Mouse (Mus musculus) urinary bladder, postnatal 25 days (tissue): ENCODE measurements around the gene Ifi205.
"Not testable (repeated sequence)": the region's sequence is repeated elsewhere in the genome, so short reads cannot be mapped to it uniquely, and the experiment has no call there.

Experiments
- DNase-seq: peaks from one replicate; pipeline ENCODE4 v3.0.0; 2022; ENCODE audit warnings: low spot score

The Ifi205 gene

DNA sequence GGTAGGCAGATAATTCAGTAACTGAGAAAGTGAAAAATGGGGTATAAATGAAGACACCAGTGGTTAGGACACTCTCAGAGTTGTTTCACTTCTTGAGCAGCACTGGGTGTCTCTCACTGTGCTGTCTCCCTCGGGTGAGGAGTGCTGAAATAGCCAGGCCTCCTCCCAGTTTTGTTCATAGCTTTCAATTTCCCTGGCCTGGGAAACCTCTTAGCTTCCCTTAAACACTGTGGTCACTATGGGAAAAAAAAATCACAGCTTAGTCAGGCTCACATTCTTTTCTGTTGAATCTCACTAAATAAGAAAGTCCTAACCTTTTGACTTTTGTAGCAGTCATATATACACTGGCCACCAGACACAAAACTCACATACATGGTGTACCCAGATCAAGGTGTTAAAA, at the start of gene Ifi205:
TSS of gene Ifi205 (minus strand) at position 113 of the 400 bp plus-strand sequence.
- no peak for DNase-seq

DNA sequence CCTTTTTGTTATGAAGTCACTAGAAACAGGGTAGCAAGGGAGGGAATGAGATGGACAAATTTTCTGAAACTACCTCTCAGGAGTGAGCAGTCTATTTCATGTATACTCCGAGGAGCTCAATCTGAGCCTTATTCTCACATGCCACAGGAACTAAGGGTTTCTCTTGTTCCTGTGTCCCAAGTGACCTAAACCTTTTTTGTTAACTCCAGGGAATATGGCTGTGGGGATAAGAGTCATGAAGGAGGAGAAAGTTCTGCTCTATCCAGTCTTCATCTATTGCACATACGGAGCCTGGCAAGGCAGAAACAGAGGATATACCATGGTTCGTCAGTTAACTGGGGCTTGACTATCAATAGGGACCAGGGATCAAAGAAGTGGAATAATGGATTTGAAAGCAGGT, 34.7 kb upstream of the Ifi205 start, which contains the start of gene Olfr430:
TSS of gene Olfr430 (plus strand) at position 301 of the 400 bp plus-strand sequence.
- DNase-seq, result no peak

DNA sequence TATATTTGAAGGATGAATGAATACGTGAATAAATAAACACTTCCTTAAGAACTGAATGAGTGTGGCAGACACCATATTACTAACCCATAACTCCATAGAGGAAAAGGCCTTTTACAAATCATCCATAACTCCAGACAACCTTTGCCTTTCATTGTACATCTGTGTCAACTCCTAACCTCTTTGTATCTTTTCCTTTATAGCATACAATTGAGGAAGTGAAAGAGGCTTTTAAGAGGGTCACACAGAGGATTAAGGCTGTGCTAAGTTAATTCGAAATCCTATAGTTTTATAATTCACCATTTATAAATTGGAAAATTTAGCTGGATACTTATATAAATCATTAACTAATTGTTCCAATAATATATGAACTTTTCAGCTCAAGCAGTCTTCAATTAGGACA, 23.6 kb upstream of the Ifi205 start:
- DNase-seq, result no peak

DNA sequence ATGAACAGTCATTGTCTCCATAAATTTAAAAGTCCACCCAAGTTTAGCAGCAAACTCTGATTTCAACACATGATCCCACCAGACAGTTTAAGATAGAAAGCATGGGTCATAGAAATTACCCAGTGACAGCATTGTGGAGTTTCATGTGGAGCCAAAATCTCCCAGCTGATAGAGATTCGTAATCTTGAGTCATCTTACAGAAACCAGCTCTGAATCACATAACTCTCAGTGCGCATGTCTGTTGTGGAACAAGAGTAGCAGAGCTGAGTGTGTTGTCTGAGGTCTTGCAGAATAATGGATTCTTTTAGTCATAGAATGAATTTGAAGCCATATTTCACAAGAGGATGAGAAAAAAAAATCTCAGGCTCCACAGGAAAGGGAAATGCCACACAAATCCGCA, 21.4 kb upstream of the Ifi205 start:
- no peak for DNase-seq

DNA sequence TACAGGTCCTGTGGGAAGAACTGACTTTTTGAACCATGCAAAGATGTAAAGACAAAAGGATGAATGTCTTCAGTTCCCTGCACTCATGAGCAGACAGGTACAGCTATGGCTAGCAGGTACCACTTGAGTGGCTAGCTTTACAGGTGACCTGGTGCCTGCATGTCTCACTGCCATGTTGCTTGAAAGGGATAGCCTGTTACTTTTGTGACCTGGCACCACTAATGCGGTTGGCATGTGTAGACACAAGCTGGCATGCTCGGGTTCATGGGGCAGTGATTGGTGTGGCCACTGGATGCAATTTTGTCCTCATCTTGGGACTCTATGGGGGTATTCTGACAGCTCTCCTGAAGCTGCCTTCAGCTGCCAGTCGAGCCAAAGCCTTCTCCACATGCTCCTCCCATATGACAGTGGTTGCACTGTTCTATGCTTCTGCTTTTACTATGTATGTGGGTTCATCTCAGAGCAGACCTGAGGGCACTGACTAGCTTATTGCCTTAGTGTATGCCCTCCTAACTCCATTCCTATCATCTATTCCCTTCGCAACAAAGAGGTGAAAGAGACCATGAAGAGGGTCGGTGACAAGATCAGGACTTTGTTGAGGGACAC, 20.4 kb upstream of the Ifi205 start:
- DNase-seq, result no peak

DNA sequence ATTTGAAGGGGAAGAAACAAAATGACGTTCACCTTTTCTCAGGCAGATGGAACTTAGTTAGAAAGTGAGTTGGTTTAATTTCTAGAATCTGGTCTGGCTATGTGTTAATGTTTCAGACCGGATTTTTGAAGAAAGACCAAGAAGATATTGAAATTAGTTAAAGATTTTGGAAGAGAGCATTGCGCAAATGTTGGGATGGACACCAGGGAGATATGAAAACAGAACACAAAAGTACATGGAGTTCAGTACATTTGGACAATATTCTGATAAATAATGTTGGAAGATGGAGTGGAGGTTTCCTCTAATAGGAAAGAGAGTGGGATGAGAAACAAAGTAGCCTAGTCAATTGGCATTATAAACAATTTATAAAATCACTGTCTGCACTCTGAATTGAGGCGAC, 19.9 kb upstream of the Ifi205 start:
- no peak for DNase-seq

DNA sequence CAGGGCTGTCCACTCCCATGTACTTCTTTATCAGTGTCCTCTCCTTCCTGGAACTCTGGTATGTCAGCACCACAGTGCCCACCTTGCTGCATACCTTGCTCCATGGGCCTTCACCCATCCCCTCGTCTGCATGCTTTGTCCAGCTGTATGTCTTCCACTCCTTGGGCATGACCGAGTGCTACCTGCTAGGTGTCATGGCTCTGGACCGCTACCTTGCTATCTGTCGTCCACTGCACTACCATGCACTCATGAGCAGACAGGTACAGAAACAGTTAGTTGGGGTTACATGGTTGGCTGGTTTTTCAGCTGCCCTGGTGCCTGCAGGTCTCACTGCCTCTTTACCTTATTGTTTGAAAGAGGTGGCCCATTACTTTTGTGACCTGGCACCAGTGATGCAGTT, 18.9 kb upstream of the Ifi205 start:
- no peak for DNase-seq

DNA sequence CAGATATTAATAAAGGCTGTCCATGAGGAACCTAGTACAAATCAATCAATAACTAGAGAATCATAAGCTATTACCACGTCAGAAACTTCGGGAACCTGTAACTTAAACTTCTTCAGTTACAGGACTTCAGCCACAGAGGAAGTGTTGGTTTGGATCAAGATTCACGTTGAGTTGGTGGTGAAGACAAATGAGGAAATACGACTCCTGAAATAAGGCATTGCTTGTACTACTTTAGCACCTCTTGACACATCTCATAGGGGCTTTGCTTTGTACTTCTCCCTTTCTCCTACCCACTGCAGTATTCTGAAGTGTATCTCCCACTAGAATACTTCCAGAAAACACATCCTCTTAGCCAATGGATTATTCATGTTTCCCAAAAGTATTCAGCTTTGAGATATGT, 17.7 kb upstream of the Ifi205 start:
- not testable (repeated sequence) for DNase-seq

DNA sequence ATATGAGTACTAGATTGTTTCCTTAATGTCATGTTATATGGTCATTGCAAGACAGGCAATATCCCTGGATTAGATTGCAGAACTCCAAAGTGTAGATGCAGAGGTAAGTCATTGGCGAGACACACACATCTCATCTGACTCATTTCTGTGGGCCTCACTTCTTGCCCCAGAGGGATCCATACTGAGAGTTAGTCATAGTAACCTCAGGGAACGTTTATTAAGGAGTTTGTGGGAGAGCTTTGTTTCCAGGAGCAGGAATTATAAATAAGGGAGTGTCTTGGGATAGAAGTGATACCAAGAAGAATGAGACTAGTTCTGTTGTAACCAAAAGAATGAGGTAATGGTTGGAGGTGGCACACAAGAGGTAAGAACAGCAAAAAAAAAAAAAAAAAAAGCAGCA, 17.3 kb upstream of the Ifi205 start, which contains the start of gene Olfr432:
TSS of gene Olfr432 (plus strand) at position 313 of the 400 bp plus-strand sequence.
- no peak for DNase-seq

DNA sequence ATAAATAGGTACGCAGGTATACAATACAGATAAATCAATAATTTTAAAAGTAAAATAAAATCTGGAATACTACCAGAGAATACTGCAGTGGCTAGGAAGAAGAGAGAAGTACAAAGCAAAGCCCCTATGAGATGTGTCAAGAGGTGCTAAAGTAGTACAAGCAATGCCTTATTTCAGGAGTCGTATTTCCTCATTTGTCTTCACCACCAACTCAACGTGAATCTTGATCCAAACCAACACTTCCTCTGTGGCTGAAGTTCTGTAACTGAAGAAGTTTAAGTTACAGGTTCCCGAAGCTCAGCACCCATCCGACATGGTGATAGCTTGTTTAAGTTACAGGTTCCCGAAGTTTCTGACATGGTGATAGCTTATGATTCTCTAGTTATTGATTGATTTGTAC, 16.6 kb upstream of the Ifi205 start:
- not testable (repeated sequence) for DNase-seq

DNA sequence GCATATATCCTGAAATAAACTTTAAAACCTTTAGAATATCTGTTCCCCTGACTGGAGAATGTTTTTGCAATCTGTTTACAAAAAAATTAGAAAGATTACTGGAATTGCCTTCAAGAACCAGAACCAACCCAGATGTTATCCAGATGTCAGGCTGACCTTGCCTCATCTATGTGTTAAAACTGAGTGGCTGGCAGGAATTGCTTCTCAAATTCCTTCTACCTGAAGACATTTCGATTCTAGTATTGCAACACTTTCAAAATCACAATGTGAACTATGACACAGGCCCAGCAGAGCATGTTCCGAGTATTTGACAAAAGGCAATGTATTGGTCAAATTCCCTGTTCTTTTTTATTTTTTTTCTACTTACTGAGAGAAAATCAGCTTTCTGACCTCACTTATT, 12.8 kb upstream of the Ifi205 start:
- DNase-seq, result no peak

DNA sequence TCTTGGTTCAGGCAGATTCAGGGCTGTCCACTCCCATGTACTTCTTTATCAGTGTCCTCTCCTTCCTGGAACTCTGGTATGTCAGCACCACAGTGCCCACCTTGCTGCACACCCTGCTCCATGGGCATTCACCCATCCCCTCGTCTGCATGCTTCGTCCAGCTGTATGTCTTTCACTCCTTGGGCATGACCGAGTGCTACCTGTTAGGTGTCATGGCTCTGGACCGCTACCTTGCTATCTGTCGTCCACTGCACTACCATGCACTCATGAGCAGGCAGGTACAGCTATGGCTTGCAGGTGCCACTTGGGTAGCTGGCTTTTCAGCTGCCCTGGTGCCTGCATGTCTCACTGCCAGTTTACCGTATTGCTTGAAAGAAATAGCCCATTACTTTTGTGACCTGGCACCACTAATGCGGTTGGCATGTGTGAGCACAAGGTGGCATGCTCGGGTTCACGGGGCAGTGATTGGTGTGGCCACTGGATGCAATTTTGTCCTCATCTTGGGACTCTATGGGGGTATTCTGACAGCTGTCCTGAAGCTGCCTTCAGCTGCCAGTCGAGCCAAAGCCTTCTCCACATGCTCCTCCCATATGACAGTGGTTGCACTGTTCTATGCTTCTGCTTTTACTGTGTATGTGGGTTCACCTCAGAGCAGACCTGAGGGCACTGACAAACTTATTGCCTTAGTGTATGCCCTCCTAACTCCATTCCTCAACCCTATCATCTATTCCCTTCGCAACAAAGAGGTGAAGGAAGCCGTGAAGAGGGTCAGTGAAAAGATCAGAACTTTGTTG, 10.7 kb upstream of the Ifi205 start:
- not testable (repeated sequence) for DNase-seq

DNA sequence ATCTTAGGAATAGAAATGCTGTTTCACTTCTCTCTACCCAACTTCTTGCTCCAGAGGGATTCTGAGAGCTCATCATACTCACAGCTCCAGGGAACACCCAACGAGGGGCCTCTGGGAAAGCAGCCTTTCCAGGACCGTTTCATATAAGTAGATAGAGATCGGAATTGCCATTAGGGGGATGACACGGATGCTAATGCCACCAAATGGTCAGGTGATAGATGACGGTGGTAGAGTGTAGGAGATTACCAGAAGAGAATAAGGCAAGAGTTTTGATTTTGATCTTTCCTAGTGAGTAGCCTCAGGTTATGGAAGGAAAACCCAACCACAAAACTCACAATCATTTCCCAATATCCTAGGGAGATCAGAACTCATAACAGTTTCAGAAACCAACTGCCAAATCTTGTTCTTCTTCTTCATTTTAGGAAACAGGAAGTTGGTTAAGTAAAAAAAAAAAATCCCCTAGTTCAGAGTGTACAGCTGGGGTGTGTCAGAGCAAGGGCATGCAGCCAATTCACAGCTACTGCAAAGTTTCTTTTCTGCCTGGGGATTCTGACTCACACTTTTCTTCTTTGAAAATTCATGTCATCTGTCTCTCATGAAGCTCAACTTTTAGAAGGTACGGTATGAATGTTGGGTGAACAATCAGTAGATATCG, 9.0 kb upstream of the Ifi205 start, which contains the start of gene Olfr433:
TSS of gene Olfr433 (plus strand) at position 183 of the 655 bp plus-strand sequence.
- peak; percentile 48 for DNase-seq

DNA sequence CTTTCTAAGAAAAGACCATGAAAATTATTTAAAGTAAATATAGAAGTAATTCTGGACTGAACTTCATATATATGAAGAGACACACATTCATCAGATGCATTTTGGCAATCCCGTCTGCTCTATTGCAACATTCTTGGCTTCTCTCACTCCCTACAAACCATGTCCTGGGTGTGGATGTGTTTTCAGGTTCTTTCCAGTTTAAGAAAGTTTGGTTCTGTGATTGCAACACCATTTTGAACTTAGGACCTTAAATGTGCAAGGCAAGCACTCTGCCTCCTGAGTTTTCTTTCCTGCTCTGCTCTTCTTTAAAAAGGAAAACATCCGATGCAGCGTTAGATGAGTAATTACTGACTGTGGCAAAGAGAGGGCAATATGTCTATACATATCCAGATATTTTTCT, 6.9 kb upstream of the Ifi205 start:
- DNase-seq, result no peak

DNA sequence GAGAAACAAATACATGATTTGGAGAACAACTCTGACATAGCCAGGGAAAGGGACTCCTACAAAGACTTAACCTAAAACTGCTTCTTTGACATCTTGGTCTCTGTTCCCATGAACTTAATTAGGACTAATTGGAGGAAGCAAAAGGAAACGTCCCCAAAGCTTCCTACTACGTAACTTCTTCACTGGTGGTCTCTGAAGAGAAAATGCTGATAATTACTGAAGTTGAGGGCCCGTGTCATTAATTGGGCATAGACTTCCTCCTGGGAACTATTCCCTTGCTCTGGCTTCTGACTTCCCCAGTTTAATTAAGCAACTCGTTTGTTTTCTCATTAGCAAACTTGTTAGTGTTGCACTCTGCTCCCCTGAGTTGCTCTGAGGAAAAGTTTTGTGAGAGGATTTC, 4.2 kb upstream of the Ifi205 start:
- DNase-seq, result no peak

DNA sequence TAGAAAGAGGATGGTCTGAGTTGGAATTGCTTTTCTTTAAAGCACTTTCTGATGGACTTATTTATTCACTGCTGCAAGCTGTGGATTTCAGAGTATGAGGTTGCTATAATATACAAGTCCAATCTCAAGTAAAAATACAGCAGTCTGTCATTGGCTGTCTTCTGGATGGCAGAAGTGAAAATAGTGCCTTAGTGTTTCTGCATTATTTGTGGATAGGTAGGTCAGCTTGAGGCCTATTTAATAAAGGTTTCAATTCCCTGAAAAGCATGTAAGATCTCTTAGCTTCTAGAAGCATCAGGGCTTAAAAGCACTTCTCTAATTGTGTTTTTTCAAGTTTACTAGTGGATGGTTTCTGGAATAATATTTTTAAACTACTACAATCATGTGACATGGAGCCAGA, 24.6 kb downstream of the Ifi205 start:
- not testable (repeated sequence) for DNase-seq

DNA sequence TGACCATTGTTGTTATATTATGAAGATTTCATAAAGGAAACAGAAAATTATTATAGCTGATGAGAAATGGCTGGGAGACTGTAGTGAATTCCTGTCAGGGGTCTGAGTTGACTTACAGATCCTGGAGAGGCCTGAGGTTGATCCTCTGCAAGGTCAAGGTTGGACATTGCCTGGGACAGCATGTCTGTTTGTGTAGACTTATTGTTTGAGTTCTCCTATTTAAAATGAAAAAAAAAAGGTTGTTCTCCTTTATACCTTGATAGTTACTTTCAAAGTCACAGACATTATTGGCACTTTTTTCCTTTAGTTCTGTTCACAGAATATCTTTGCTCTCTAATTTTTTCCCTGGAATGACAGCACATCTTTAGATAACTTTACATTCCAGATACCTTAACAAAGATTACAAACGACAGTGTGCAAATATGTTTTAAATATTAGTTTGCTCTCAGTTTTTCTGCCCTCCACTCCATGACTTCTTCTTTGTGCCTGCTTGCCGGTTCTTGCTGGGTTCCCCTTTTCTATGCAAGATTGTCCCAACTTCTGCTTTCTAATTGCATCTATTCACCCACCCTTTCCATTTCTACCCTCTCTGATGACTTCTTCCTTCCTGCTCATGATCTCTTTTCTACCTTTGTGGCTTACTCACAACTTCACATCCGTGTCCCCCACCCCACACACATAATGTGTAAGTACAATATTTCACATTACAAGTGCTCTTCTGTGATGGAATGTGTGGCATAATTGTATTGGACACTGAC, 27.1 kb downstream of the Ifi205 start:
- DNase-seq, result not testable (repeated sequence)

DNA sequence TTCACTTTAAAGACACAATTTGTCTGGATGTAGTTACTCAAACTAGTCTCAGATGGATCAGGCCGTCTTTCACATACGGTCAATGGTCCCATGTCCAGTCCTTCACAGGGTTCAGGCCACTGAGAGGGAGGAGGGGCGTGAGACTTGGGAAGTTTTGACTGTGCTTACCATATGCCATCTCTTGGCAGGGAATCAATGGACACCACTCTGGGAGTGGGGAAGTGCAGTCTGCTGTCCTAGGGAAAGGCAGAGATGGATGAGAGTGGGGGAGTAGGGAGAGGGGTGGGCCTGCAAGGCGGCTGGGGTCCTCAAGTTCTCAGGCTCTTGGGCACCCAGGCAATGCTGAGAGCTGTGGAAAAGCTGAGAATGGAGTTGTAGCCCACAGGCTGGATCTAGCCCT, 36.6 kb downstream of the Ifi205 start:
- DNase-seq, result no peak

DNA sequence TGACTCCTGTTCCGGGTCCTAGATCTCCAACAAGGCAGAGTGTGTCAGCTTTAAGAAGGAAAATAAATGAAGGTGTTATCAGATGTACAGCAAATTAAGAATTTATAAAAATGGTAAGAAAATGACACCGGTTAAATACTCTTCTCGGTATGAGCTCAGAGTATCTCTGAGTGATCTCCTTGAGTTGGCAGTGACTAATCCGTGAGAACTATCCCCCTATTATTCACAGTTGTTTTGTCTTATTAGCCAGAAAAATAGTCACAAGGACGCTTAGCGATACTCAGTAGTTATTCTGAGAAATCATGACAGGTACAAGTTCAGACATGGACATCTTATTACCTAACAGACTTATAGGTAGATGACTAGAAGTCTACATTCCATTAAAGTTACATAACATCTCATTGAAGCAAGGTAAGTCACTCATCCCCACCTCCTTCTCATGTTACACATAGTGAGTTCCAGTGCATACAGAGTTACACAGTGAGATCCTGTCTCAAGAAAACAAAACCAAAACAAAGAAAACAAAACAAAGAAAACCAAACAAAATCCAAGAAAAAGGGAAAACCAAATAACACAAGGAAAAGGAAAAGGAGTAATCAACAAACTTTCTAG, 48.8 kb downstream of the Ifi205 start, which contains the start of gene Ifi202b:
TSS of gene Ifi202b (minus strand) at position 51 of the 612 bp plus-strand sequence.
- DNase-seq, result not testable (repeated sequence)

DNA sequence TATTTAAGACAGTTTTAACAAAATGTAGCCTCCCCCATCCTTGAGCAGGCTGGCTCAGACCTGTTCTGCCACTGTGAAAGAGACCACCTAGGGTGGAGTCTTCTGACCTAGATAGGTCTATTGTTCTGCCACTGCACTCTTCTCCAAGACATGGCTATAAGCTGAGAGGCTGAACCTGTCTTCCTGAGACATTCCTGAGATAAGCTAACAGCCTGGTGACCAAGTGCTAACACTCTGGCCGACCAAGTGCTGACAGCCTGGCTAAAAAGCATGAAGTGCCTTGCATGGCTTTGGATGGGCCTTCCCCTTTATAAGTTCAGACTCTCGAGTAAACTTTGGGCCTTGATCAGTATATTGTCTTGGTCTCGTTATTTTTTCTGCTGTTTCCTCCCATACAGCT, 50.6 kb downstream of the Ifi205 start:
- DNase-seq, result not testable (repeated sequence)

DNA sequence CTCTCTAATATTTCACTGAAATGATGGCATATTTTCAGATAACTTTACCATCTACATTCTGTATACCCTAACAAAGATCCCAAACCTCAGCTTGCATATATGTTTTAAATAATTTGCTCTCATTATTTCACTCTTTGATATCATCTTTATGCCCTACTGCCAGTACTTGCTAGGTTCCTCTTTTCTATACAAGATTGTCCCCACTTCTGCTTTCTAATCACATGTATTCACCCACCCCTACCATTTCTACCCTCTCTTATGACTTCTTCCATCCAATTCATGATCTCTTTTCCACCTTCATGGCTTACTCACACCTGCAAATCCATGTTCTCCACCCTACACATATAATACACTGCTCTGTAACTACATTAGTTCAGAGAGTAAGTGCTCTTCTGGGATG, 54.0 kb downstream of the Ifi205 start:
- no peak for DNase-seq

DNA sequence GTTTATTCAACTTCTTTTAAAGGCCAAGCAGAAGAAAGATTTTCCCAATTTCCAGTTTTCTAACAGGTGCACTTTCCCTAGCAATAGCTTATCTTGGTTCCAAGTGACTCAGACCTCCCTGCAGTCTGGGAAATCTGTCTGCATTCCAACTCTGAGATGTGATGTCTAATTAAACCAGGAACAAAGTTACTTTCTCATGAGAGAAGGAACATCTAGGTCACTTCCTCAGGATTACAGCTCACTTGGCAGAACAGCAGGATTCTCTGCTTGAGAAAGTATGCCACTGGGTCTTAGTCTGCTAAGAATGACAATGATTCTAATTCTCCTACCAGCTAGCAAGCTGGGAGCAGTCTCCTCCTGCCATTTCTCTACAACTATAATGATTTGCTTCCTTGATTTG, 58.5 kb downstream of the Ifi205 start:
- DNase-seq, result no peak
